Mouse (Mus musculus): ENCODE results near the gene Pigyl. TPM values are rescaled to one million over a fixed set of nuclear protein-coding genes. Genes with fewer than 3 reads are reported as not detected.
A peak's percentile ranks its signal among the peaks of the same experiment; 100 is the strongest.

The Pigyl gene
- polyA plus RNA-seq, 1 experiment from 2014 or later, result 58.4 TPM

DNA sequence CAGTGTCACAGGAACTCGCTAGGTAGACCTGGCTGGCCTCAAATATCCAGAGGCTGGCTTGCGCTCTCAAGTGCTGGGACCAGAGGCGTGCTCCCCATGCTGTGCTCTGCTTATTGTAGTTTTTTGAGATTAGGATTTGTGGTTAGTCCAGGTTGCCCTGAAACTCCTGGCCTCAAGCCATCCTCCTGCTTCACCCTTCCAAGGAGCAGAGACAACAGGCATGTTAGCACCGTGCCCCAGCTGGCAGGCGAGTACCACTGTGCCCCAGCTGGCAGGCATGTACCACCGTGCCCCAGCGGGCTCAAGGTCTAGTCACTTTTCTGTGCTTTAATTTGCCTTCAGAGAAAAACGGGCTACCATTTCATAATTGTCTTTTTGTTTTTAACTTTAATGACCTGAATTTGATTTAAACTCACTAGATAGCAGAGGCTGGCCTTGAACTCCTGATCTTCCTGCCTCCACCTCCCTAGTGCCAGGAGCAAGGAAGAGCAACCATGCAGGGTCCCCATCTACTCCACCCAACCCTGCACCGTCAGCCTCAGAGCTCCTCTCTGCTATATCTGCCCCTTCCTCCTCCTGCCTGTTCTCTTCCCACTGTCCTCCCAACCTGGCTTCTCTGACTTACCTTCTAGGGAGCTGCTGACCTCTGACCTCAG is 21.5 kb upstream of the Pigyl start:
- DNase-seq (ENCODE audit: low spot score) (no peak), ATAC-seq (ENCODE audit: insufficient number of reproducible peaks, low FRiP score, low TSS enrichment, low read depth) (no peak)
- Histone ChIP-seq H3K9me3 (ENCODE audit: control insufficient read depth, low read length) (no peaks in the 10 kb centered on the region), H3K4me3 (ENCODE audit: low read depth, low read length) (no peak overlapping the region; the same call in 1 of the 2 replicates), H3K27ac (replicated peaks; ENCODE audit: low read depth, low read length) (no peak overlapping the region), H3K9ac (ENCODE audit: low read length) (no peak overlapping the region), H3K4me1 (ENCODE audit: control insufficient read depth, insufficient read depth, low read length) (peaks cover 8% of the 10 kb centered on the region; the same call in 1 of the 2 replicates), H3K36me3 (ENCODE audit: control insufficient read depth, insufficient read depth, low read length) (no peaks in the 10 kb centered on the region), H3K4me2 (ENCODE audit: low read depth, severe bottlenecking) (no peak overlapping the region), H3K27me3 (ENCODE audit: control insufficient read depth, insufficient read depth, low read length) (peaks cover 2% of the 10 kb centered on the region; the same call in 1 of the 2 replicates)
- 82% methylated on average over 9 of the region's 9 CpGs for WGBS

DNA sequence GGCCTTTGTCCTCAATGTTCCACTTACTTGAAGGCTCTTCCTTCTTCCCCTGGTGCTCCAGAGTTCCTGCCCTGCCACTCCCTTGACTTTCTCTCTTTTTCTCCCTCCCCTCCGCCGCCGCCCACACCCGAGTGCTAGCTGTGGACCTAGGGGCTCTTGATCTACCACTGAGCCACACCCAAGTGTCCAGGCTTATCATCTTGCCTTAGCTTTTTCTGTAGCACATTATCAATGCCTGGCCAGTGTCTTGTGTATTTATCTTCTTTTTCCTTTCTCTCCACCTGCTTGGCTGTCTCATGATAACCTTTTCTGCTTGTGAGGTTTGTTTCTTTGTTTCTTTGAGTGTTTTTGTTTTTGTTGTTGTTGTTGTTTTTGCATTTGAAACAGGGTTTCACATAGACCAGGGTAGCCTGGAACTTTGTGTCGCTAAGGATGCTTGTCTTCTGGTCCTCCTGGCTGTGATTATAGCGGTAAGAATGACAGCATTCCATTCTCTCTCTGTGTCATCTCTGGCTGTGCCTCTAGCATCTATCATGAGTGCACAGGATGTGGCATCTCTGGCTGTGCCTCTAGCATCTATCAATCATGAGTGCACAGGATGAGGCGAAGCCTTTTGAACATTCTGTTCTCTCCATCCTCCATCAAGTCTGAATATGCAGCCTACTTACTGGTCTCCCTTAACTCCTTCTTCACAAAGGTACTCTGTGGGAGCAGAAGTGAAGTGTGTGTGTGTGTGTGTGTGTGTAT is 20.8 kb upstream of the Pigyl start, which contains the start of gene Acp5:
Gene Acp5 (minus strand): TSS at position 68 of the 747 bp plus-strand sequence.
- WGBS, result 79% methylated on average over 7 of the region's 7 CpGs
- Histone ChIP-seq H3K27me3 (ENCODE audit: control insufficient read depth, insufficient read depth, low read length) (peaks cover 2% of the 10 kb centered on the region; the same call in 1 of the 2 replicates), H3K9ac (ENCODE audit: low read length) (no peak within 1 kb of the TSS), H3K4me2 (ENCODE audit: low read depth, severe bottlenecking) (peak within 1 kb of the TSS; percentile 8; the same call in 1 of the 2 replicates), H3K36me3 (ENCODE audit: control insufficient read depth, insufficient read depth, low read length) (no peaks in the 10 kb centered on the region), H3K27ac (replicated peaks; ENCODE audit: low read depth, low read length) (no peak within 1 kb of the TSS), H3K9me3 (ENCODE audit: control insufficient read depth, low read length) (no peaks in the 10 kb centered on the region), H3K4me3 (ENCODE audit: low read depth, low read length) (no peak within 1 kb of the TSS; the same call in 1 of the 2 replicates), H3K4me1 (ENCODE audit: control insufficient read depth, insufficient read depth, low read length) (peaks cover 8% of the 10 kb centered on the region; the same call in 1 of the 2 replicates)
- DNase-seq (ENCODE audit: low spot score) (no peak), ATAC-seq (ENCODE audit: insufficient number of reproducible peaks, low FRiP score, low TSS enrichment, low read depth) (no peak)

DNA sequence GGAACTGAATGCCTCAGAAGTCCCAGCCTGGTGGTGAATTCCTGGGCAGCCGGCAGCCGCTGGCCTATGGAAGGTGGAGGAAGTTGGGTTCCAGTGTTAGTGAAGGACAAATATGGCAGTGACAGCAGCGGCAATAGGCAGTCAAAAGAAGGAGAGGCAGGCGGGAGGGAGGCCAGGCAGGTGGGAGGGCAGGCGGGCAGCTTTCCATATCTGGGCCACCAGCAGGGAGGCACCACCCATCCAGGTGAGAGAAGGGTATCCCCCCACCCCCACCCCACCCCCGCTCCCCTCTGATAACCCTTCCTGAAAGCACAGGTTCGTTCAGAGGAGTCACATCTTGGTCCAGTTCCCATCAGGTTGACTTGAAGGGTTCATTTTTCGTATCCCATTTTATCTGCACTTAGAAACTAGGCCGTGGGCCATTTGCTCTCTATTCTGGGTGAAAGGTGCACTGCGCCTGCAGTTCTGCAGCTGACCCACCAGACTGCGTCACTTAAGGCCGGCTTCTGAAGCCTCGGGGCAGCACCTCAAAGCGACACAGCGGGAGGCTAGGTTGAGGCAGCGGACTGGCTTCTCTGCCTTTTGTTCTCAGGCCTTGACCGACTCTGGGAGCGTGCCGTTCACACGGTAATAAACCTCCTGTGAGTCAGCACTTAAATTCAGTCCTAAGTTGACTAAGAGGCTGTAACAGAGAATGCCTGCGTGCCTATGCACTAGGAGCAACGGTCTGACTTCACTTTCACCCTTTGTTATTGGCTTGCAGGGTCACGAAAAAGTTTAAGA is 19.7 kb upstream of the Pigyl start:
- Histone ChIP-seq H3K27me3 (ENCODE audit: control insufficient read depth, insufficient read depth, low read length) (peaks cover under 1% of the 10 kb centered on the region; the same call in 1 of the 2 replicates), H3K4me2 (ENCODE audit: low read depth, severe bottlenecking) (peak overlapping the region; percentile 8; the same call in 1 of the 2 replicates), H3K4me3 (ENCODE audit: low read depth, low read length) (no peak overlapping the region), H3K36me3 (ENCODE audit: control insufficient read depth, insufficient read depth, low read length) (no peaks in the 10 kb centered on the region), H3K9ac (ENCODE audit: low read length) (no peak overlapping the region; the same call in 1 of the 2 replicates), H3K9me3 (ENCODE audit: control insufficient read depth, low read length) (no peaks in the 10 kb centered on the region), H3K4me1 (ENCODE audit: control insufficient read depth, insufficient read depth, low read length) (no peaks in the 10 kb centered on the region; the same call in 1 of the 2 replicates), H3K27ac (replicated peaks; ENCODE audit: low read depth, low read length) (0 out of 2 replicates have a peak overlapping the region, but pooled peaks have one; percentile 15)
- WGBS, result 4% methylated on average over 23 of the region's 23 CpGs
- DNase-seq (ENCODE audit: low spot score), result peak; percentile 53
- ATAC-seq (ENCODE audit: insufficient number of reproducible peaks, low FRiP score, low TSS enrichment, low read depth), result no peak

DNA sequence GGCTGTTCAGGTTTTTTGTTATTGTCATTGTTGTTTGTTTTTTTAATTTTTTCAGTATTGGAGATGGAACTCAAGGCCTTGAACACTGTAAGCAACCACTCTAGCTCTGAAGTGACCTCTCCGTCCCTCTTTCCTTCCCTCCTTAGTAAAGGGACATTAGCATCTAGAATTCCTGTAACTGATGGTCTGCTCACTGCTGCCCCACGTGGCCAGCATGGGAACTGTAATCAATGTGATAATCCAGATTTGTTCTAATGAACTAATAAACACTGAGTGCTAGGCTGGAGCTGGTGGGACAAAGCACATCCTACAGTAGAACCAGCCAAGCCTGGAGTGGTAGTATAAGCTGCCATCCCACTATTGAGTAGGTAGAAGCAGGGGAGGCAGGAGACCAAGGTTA is 18.2 kb upstream of the Pigyl start:
- H3K36me3 ChIP-seq (ENCODE audit: control insufficient read depth, insufficient read depth, low read length), result no peaks in the 10 kb centered on the region
- ATAC-seq (ENCODE audit: insufficient number of reproducible peaks, low FRiP score, low TSS enrichment, low read depth) (no peak), DNase-seq (ENCODE audit: low spot score) (peak; percentile 60)
- no peak overlapping the region for H3K4me2 ChIP-seq (ENCODE audit: low read depth, severe bottlenecking)
- no peaks in the 10 kb centered on the region for H3K27me3 ChIP-seq (ENCODE audit: control insufficient read depth, insufficient read depth, low read length)
- WGBS, result 37% methylated on average over 2 of the region's 2 CpGs
- H3K27ac ChIP-seq (replicated peaks; ENCODE audit: low read depth, low read length), result no peak overlapping the region
- H3K9ac ChIP-seq (ENCODE audit: low read length), result no peak overlapping the region
- no peaks in the 10 kb centered on the region for H3K9me3 ChIP-seq (ENCODE audit: control insufficient read depth, low read length)
- no peak overlapping the region for H3K4me3 ChIP-seq (ENCODE audit: low read depth, low read length)
- no peaks in the 10 kb centered on the region for H3K4me1 ChIP-seq (ENCODE audit: control insufficient read depth, insufficient read depth, low read length)

DNA sequence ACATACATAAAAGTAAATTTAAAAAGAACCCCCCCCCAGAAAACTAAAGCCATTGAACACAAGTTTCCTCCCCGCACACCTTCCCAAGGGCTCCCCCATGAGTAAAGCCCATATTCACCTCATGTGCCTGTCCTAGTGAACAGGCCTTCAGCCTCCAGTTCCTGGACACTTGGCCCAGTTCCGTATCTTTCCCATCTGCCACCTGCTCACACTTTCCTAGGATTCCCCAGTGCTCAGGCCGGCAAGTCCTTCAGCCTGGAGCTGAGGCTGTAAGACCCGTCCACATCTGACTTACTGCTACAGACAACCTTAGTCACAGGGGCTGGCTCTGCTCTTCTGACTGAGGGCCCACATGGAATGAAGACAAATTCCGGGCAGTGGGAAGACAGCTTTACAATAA is 16.9 kb upstream of the Pigyl start:
- ATAC-seq (ENCODE audit: insufficient number of reproducible peaks, low FRiP score, low TSS enrichment, low read depth), result no peak
- no peak overlapping the region for H3K4me2 ChIP-seq (ENCODE audit: low read depth, severe bottlenecking)
- no peaks in the 10 kb centered on the region for H3K9me3 ChIP-seq (ENCODE audit: control insufficient read depth, low read length)
- no peak overlapping the region for H3K4me3 ChIP-seq (ENCODE audit: low read depth, low read length)
- H3K9ac ChIP-seq (ENCODE audit: low read length), result no peak overlapping the region
- no peaks in the 10 kb centered on the region for H3K36me3 ChIP-seq (ENCODE audit: control insufficient read depth, insufficient read depth, low read length)
- H3K4me1 ChIP-seq (ENCODE audit: control insufficient read depth, insufficient read depth, low read length), result no peaks in the 10 kb centered on the region
- no peak for DNase-seq (ENCODE audit: low spot score)
- H3K27ac ChIP-seq (replicated peaks; ENCODE audit: low read depth, low read length), result no peak overlapping the region
- WGBS, result 89% methylated on average over 5 of the region's 5 CpGs
- no peaks in the 10 kb centered on the region for H3K27me3 ChIP-seq (ENCODE audit: control insufficient read depth, insufficient read depth, low read length)

GRCm38 (mm10) chr9:22143108-22144037 is 13.3 kb upstream of the Pigyl start:
- Histone ChIP-seq H3K4me2 (ENCODE audit: low read depth, severe bottlenecking) (no peak overlapping the region), H3K4me1 (ENCODE audit: control insufficient read depth, insufficient read depth, low read length) (no peaks in the 10 kb centered on the region), H3K36me3 (ENCODE audit: control insufficient read depth, insufficient read depth, low read length) (no peaks in the 10 kb centered on the region), H3K9ac (ENCODE audit: low read length) (no peak overlapping the region), H3K4me3 (ENCODE audit: low read depth, low read length) (no peak overlapping the region), H3K27ac (replicated peaks; ENCODE audit: low read depth, low read length) (no peak overlapping the region), H3K27me3 (ENCODE audit: control insufficient read depth, insufficient read depth, low read length) (no peaks in the 10 kb centered on the region), H3K9me3 (ENCODE audit: control insufficient read depth, low read length) (no peaks in the 10 kb centered on the region)
- ATAC-seq (ENCODE audit: insufficient number of reproducible peaks, low FRiP score, low TSS enrichment, low read depth) (peak; percentile 51; the same call in 1 of the 2 replicates), DNase-seq (ENCODE audit: low spot score) (peak; percentile 94)
- 54% methylated on average over 17 of the region's 17 CpGs for WGBS

DNA sequence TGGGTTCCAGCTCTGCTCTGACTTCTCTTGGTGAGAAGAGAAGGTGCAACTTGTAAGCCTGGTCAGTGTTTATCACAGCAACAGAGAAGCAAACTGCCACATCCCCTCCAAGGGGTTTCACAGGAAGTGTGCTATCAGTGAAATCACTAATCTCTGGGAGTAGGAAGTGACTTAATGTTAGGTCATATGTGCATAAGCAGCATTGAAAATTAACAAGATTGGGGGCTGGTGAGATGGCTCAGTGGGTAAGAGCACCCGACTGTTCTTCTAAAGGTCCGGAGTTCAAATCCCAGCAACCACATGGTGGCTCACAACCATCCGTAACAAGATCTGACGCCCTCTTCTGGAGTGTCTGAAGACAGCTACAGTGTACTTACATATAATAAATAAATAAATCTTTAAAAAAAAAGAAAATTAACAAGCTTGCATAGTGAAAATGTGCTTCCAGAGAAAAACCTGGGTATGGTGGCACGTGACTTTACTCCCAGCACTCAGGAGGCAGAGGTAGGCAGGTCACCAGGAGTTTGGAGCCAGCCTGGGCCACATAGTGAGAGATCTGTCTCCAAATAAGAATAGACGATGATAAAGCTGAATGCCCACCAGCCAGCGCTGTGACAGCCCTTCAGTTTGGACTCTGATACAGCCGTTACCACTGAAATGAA is 12.2 kb upstream of the Pigyl start:
- no peaks in the 10 kb centered on the region for H3K36me3 ChIP-seq (ENCODE audit: control insufficient read depth, insufficient read depth, low read length)
- H3K4me3 ChIP-seq (ENCODE audit: low read depth, low read length), result no peak overlapping the region
- no peaks in the 10 kb centered on the region for H3K9me3 ChIP-seq (ENCODE audit: control insufficient read depth, low read length)
- no peak overlapping the region for H3K9ac ChIP-seq (ENCODE audit: low read length)
- no peak overlapping the region for H3K4me2 ChIP-seq (ENCODE audit: low read depth, severe bottlenecking)
- no peak for DNase-seq (ENCODE audit: low spot score)
- no peak for ATAC-seq (ENCODE audit: insufficient number of reproducible peaks, low FRiP score, low TSS enrichment, low read depth)
- H3K27ac ChIP-seq (replicated peaks; ENCODE audit: low read depth, low read length), result no peak overlapping the region
- WGBS, result 85% methylated on average over 8 of the region's 8 CpGs
- H3K27me3 ChIP-seq (ENCODE audit: control insufficient read depth, insufficient read depth, low read length), result no peaks in the 10 kb centered on the region
- H3K4me1 ChIP-seq (ENCODE audit: control insufficient read depth, insufficient read depth, low read length), result no peaks in the 10 kb centered on the region
